Mouse (Mus musculus) testis, adult 2 months (tissue): ENCODE measurements around the gene Lpxn.

Experiments used
- CTCF ChIP-seq: fragments of 200-500 bp; IDR thresholded peaks from 2 replicates; pipeline ENCODE4 v1.5.1; 2012; ENCODE audit warnings: low read depth, mild to moderate bottlenecking, inconsistent platforms, low read length, moderate library complexity; ENCODE audit not compliant: control insufficient read depth, insufficient read depth, insufficient replicate concordance
- POLR2A ChIP-seq: fragments of 200-500 bp; IDR thresholded peaks from 2 replicates; pipeline ENCODE4 v1.6.1; 2012; ENCODE audit warnings: low read depth, mild to moderate bottlenecking, inconsistent platforms, low read length, moderate library complexity; ENCODE audit not compliant: control insufficient read depth

GRCm38 (mm10) chr19:12799081-12799480 lies 3.1 kb downstream of the Lpxn start:
- TF ChIP-seq CTCF, result no peak
- no peak for TF ChIP-seq POLR2A
